In the genomic region with DNA sequence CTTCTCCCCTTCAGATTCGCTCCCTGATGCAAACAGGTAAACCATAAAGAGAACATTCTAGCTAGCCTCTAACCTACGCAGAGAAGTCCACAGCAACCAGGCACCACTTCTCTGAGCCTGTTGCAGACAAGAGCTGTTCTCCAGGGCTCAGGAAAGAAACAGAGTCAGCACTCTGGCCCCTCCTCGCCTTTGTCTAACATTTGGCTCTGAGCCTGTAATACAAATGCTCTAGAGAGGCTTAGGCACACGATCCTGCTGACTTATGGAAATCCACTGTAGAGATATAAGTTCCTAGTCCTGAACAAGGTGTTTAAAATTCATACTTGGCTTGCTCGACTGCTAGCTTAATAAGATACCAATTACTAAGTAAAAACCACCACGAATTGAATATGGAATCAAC, we compare ENCODE assay signal across 15 mouse cellular contexts. TPM values are rescaled to one million over a fixed set of nuclear protein-coding genes. Genes with fewer than 3 reads are reported as not detected.
DNase-seq lines count a peak whose midpoint lies in the region; ATAC-seq lines count a peak whose summit lies in the region.
"Had no signal": no experiment of that assay in that cellular context is flagged by ENCODE, and none has a peak within 500 bp of the region (broad histone marks: within the 10 kb centered on the region; RNA-seq: fewer than 3 reads in every experiment).

No protein-coding gene starts in this region.

- no peak overlapping the region for H3K4me3 ChIP-seq in forebrain, embryonic 15.5 days
- H3K4me3 ChIP-seq in forebrain, embryonic 12.5 days (replicated peaks): no peak overlapping the region
- H3K4me3 ChIP-seq in hindbrain, embryonic 14.5 days (replicated peaks; ENCODE audit: low read length): no peak overlapping the region
- H3K4me3 ChIP-seq in hindbrain, embryonic 10.5 days: no peak overlapping the region
- no peak overlapping the region for H3K4me3 ChIP-seq in forebrain, embryonic 16.5 days (replicated peaks; ENCODE audit: low read length)
- no peak overlapping the region for H3K4me3 ChIP-seq in midbrain, embryonic 13.5 days (replicated peaks)
- H3K4me3 ChIP-seq: intestine, embryonic 15.5 days; liver, embryonic 13.5 days; megakaryocyte, embryonic 14.5 days had no signal

- DNase-seq in hindbrain, embryonic 14.5 days (ENCODE audit: low spot score): peak; percentile 56
- DNase-seq in hindbrain, embryonic 10.5 days (ENCODE audit: low spot score): no peak
- DNase-seq in adrenal gland, postnatal 4 days (ENCODE audit: low spot score in 2 of 2): no peak
- DNase-seq in kidney, adult 8-10 months: no peak
- DNase-seq: adrenal gland, adult 2 months; cerebellum, adult 8-10 months; kidney, postnatal 14 days; liver, embryonic 13.5 days; thymus, postnatal 14 days had no signal

- H3K27me3 ChIP-seq in forebrain, embryonic 15.5 days: no peaks in the 10 kb centered on the region
- H3K27me3 ChIP-seq in forebrain, embryonic 12.5 days: no peaks in the 10 kb centered on the region
- H3K27me3 ChIP-seq in hindbrain, embryonic 14.5 days (ENCODE audit: control insufficient read depth, insufficient read depth, low read length): no peaks in the 10 kb centered on the region
- no peaks in the 10 kb centered on the region for H3K27me3 ChIP-seq in hindbrain, embryonic 10.5 days (ENCODE audit: insufficient read depth, poor library complexity, severe bottlenecking)
- no peaks in the 10 kb centered on the region for H3K27me3 ChIP-seq in forebrain, embryonic 16.5 days (replicated peaks; ENCODE audit: control insufficient read depth, insufficient read depth, low read length)
- H3K27me3 ChIP-seq in midbrain, embryonic 13.5 days: no peaks in the 10 kb centered on the region
- H3K27me3 ChIP-seq: intestine, embryonic 15.5 days; liver, embryonic 13.5 days had no signal

- H3K9ac ChIP-seq in forebrain, embryonic 15.5 days (replicated peaks): no peak overlapping the region
- no peak overlapping the region for H3K9ac ChIP-seq in forebrain, embryonic 12.5 days
- H3K9ac ChIP-seq in hindbrain, embryonic 14.5 days: no peak overlapping the region
- no peak overlapping the region for H3K9ac ChIP-seq in forebrain, embryonic 16.5 days (replicated peaks; ENCODE audit: low read depth, low read length)
- no peak overlapping the region for H3K9ac ChIP-seq in midbrain, embryonic 13.5 days (replicated peaks)
- H3K9ac ChIP-seq: intestine, embryonic 15.5 days; liver, embryonic 13.5 days had no signal

- no peak; the same call in 1 of the 2 replicates for ATAC-seq in forebrain, embryonic 15.5 days (replicated peaks)
- no peak for ATAC-seq in forebrain, embryonic 12.5 days (ENCODE audit: low FRiP score)
- no peak for ATAC-seq in hindbrain, embryonic 14.5 days (ENCODE audit: low FRiP score)
- peak; percentile 49; the same call in 1 of the 2 replicates for ATAC-seq in forebrain, embryonic 16.5 days
- peak; percentile 62 for ATAC-seq in midbrain, embryonic 13.5 days
- ATAC-seq: intestine, embryonic 15.5 days had no signal

- peak overlapping the region; percentile 19 for H3K27ac ChIP-seq in forebrain, embryonic 15.5 days (replicated peaks)
- H3K27ac ChIP-seq in forebrain, embryonic 12.5 days: no peak overlapping the region
- H3K27ac ChIP-seq in hindbrain, embryonic 14.5 days: peak overlapping the region; percentile 71
- no peak overlapping the region for H3K27ac ChIP-seq in hindbrain, embryonic 10.5 days
- peak overlapping the region; percentile 52; the same call in 1 of the 2 replicates for H3K27ac ChIP-seq in forebrain, embryonic 16.5 days (ENCODE audit: low read length)
- peak overlapping the region; percentile 58 for H3K27ac ChIP-seq in midbrain, embryonic 13.5 days
- H3K27ac ChIP-seq: intestine, embryonic 15.5 days; liver, embryonic 13.5 days had no signal

- H3K4me1 ChIP-seq in forebrain, embryonic 15.5 days: peaks cover 11% of the 10 kb centered on the region
- peaks cover 19% of the 10 kb centered on the region for H3K4me1 ChIP-seq in forebrain, embryonic 12.5 days
- H3K4me1 ChIP-seq in hindbrain, embryonic 14.5 days (replicated peaks; ENCODE audit: control insufficient read depth, insufficient read depth, low read length): peaks cover 13% of the 10 kb centered on the region
- peaks cover 8% of the 10 kb centered on the region for H3K4me1 ChIP-seq in hindbrain, embryonic 10.5 days (replicated peaks)
- H3K4me1 ChIP-seq in forebrain, embryonic 16.5 days (replicated peaks; ENCODE audit: control insufficient read depth, insufficient read depth, low read length): peaks cover 12% of the 10 kb centered on the region
- H3K4me1 ChIP-seq in midbrain, embryonic 13.5 days (replicated peaks): peaks cover 18% of the 10 kb centered on the region
- H3K4me1 ChIP-seq: intestine, embryonic 15.5 days; liver, embryonic 13.5 days had no signal

- H3K4me2 ChIP-seq in forebrain, embryonic 15.5 days (replicated peaks): no peak overlapping the region
- H3K4me2 ChIP-seq in forebrain, embryonic 12.5 days: no peak overlapping the region
- H3K4me2 ChIP-seq in hindbrain, embryonic 14.5 days (replicated peaks): no peak overlapping the region
- H3K4me2 ChIP-seq in forebrain, embryonic 16.5 days (ENCODE audit: low read length): no peak overlapping the region
- H3K4me2 ChIP-seq in midbrain, embryonic 13.5 days (replicated peaks): no peak overlapping the region
- H3K4me2 ChIP-seq: intestine, embryonic 15.5 days; liver, embryonic 13.5 days had no signal

- WGBS in forebrain, embryonic 15.5 days: 45% methylated on average over 6 of the region's 6 CpGs
- 60% methylated on average over 6 of the region's 6 CpGs for WGBS in forebrain, embryonic 12.5 days
- 46% methylated on average over 6 of the region's 6 CpGs for WGBS in hindbrain, embryonic 14.5 days
- 75% methylated on average over 6 of the region's 6 CpGs for WGBS in hindbrain, embryonic 10.5 days
- 42% methylated on average over 6 of the region's 6 CpGs for WGBS in forebrain, embryonic 16.5 days
- 49% methylated on average over 6 of the region's 6 CpGs for WGBS in midbrain, embryonic 13.5 days

- no peaks in the 10 kb centered on the region for H3K9me3 ChIP-seq in forebrain, embryonic 15.5 days
- no peaks in the 10 kb centered on the region for H3K9me3 ChIP-seq in forebrain, embryonic 12.5 days
- H3K9me3 ChIP-seq in hindbrain, embryonic 14.5 days (ENCODE audit: control insufficient read depth, low read length): no peaks in the 10 kb centered on the region
- H3K9me3 ChIP-seq in hindbrain, embryonic 10.5 days: no peaks in the 10 kb centered on the region
- no peaks in the 10 kb centered on the region for H3K9me3 ChIP-seq in forebrain, embryonic 16.5 days (ENCODE audit: control insufficient read depth, low read length)
- no peaks in the 10 kb centered on the region for H3K9me3 ChIP-seq in midbrain, embryonic 13.5 days
- H3K9me3 ChIP-seq: intestine, embryonic 15.5 days; liver, embryonic 13.5 days; megakaryocyte, embryonic 14.5 days had no signal

- H3K36me3 ChIP-seq in forebrain, embryonic 15.5 days: no peaks in the 10 kb centered on the region
- H3K36me3 ChIP-seq in forebrain, embryonic 12.5 days (replicated peaks): no peaks in the 10 kb centered on the region
- no peaks in the 10 kb centered on the region for H3K36me3 ChIP-seq in hindbrain, embryonic 14.5 days (replicated peaks; ENCODE audit: control insufficient read depth, insufficient read depth)
- no peaks in the 10 kb centered on the region for H3K36me3 ChIP-seq in hindbrain, embryonic 10.5 days
- H3K36me3 ChIP-seq in forebrain, embryonic 16.5 days (ENCODE audit: control insufficient read depth, insufficient read depth): no peaks in the 10 kb centered on the region
- no peaks in the 10 kb centered on the region for H3K36me3 ChIP-seq in midbrain, embryonic 13.5 days
- H3K36me3 ChIP-seq: intestine, embryonic 15.5 days; liver, embryonic 13.5 days had no signal

RNA-seq across cellular contexts. Expression of a gene that starts 46.5 kb away (rescaled TPM):
- polyA plus RNA-seq in forebrain, embryonic 15.5 days (2015; fragmentation: Nextera tagmentation; extraction: Ambion mirVana): 85.6 and 102 TPM in 2 replicates
- 22.4 and 25.4 TPM in 2 replicates for polyA plus RNA-seq in forebrain, embryonic 12.5 days (2016; fragmentation: Nextera tagmentation; extraction: Ambion mirVana)
- polyA plus RNA-seq in hindbrain, embryonic 14.5 days (2014; fragmentation: Nextera tagmentation; extraction: Ambion mirVana): 19.4 and 23.9 TPM in 2 replicates
- polyA plus RNA-seq in hindbrain, embryonic 10.5 days (2016; fragmentation: Nextera tagmentation; extraction: Ambion mirVana): 18.7 and 30.4 TPM in 2 replicates
- polyA plus RNA-seq in forebrain, embryonic 16.5 days (2015; fragmentation: Nextera tagmentation; extraction: Ambion mirVana): 70.3 and 87.5 TPM in 2 replicates
- polyA plus RNA-seq in midbrain, embryonic 13.5 days (2015; fragmentation: Nextera tagmentation; extraction: Ambion mirVana): 15.7 and 19.4 TPM in 2 replicates
- total RNA-seq in adrenal gland, postnatal 4 days (2021): 1 to 10 TPM; 3.6 to 4.8 TPM

Comparison
In these comparisons a context has a peak if more than half of its experiments do, and no peak if none do; other contexts are left out.
1. ATAC-seq: peak in forebrain, embryonic 16.5 days (single experiment) and midbrain, embryonic 13.5 days (single experiment); none in forebrain, embryonic 15.5 days (single experiment), forebrain, embryonic 12.5 days (single experiment) and hindbrain, embryonic 14.5 days (single experiment).
2. H3K27ac ChIP-seq: peak in forebrain, embryonic 15.5 days (single experiment), hindbrain, embryonic 14.5 days (single experiment), forebrain, embryonic 16.5 days (single experiment) and midbrain, embryonic 13.5 days (single experiment); none in forebrain, embryonic 12.5 days (single experiment) and hindbrain, embryonic 10.5 days (single experiment).